Mouse (Mus musculus) forebrain, postnatal 0 days (tissue): ENCODE measurements around the gene Pigt. TPM values are rescaled to one million over a fixed set of nuclear protein-coding genes. Genes with fewer than 3 reads are reported as not detected.

Experiments used
- ATAC-seq: fragments of 200-750 bp; cut with Nextera tagmentation; 2 replicates; pipeline ENCODE4 v1.8.0; 2017; ENCODE audit warnings: mild to moderate bottlenecking, moderate library complexity
- DNase-seq: peaks from one replicate; pipeline ENCODE4 v3.0.0-alpha.2; 2015
- H3K27ac ChIP-seq: fragments of 300-500 bp; sonication (generic); 2 replicates; pipeline ENCODE4 v1.5.1; 2014; ENCODE audit warnings: low read depth, mild to moderate bottlenecking, antibody characterized with exemption, low read length, moderate library complexity, mixed read lengths
- H3K27me3 ChIP-seq: fragments of 300-500 bp; sonication (generic); 2 replicates; pipeline ENCODE4 v1.6.1; 2014; ENCODE audit warnings: mild to moderate bottlenecking, low read length, mixed read lengths; ENCODE audit not compliant: insufficient read depth
- H3K36me3 ChIP-seq: fragments of 300-500 bp; sonication (generic); 2 replicates; pipeline ENCODE4 v1.6.1; 2014; ENCODE audit warnings: mild to moderate bottlenecking, moderate library complexity; ENCODE audit not compliant: insufficient read depth
- H3K4me1 ChIP-seq: fragments of 300-500 bp; sonication (generic); 2 replicates; pipeline ENCODE4 v1.6.1; 2014; ENCODE audit warnings: antibody characterized with exemption; ENCODE audit not compliant: insufficient read depth
- H3K4me2 ChIP-seq: fragments of 300-500 bp; sonication (generic); 2 replicates; pipeline ENCODE4 v1.6.1; 2014; ENCODE audit warnings: low read depth, mild to moderate bottlenecking, moderate library complexity
- H3K4me3 ChIP-seq: fragments of 300-500 bp; sonication (generic); 2 replicates; pipeline ENCODE4 v1.5.1; 2014; ENCODE audit warnings: low read depth, low read length, mixed read lengths
- H3K9ac ChIP-seq: fragments of 300-500 bp; sonication (generic); 2 replicates; pipeline ENCODE4 v1.6.1; 2014; ENCODE audit warnings: mild to moderate bottlenecking
- H3K9me3 ChIP-seq: fragments of 300-500 bp; sonication (generic); 2 replicates; pipeline ENCODE4 v1.6.1; 2016; ENCODE audit warnings: low read length
- CTCF ChIP-seq: sonication (generic); IDR thresholded peaks from 2 replicates; pipeline ENCODE4 v1.5.1; 2016; ENCODE audit warnings: antibody characterized with exemption, control low read depth, low read depth
- WGBS: fragments of 180-500 bp; shearing (Covaris S2); extraction: QIAGEN DNeasy Blood & Tissue Kit; methylation state at CpG from one replicate; pipeline ENCODE4 v1.1.7; 2014; 5-methylcytosine and 5-hydroxymethylcytosine counted together
- polyA plus RNA-seq: library from polyadenylated mRNA; unstranded; fragments of >200 nt; fragmentation: Nextera tagmentation; extraction: Ambion mirVana; gene quantifications from 2 replicates; pipeline ENCODE4 v1.2.1, GENCODE M21; 2015
- total RNA-seq: library from RNA; depleted of rRNA; stranded (reverse); fragments of >200 nt; gene quantifications from 2 replicates; pipeline ENCODE4 v1.2.3, GENCODE M21; 2014

The Pigt gene
- total and polyA plus RNA-seq, 2 experiments from 2014 or later = 77.6 to 93.8 TPM

- peaks cover 23% of the 10 kb centered on the region for H3K36me3 ChIP-seq
- H3K4me3 ChIP-seq = peak within 1 kb of the TSS; percentile 97
- H3K27ac ChIP-seq = peak within 1 kb of the TSS; percentile 90
- peak within 1 kb of the TSS; percentile 60 for H3K4me2 ChIP-seq
- TF ChIP-seq CTCF = peak; percentile 85
- ATAC-seq (peak; percentile 99), DNase-seq (peak; percentile 98)
- no peaks in the 10 kb centered on the region for H3K27me3 ChIP-seq
- no peaks in the 10 kb centered on the region for H3K9me3 ChIP-seq
- under 1% methylated on average over 79 of the region's 79 CpGs for WGBS
- H3K9ac ChIP-seq = peak within 1 kb of the TSS; percentile 87
- peaks cover 7% of the 10 kb centered on the region for H3K4me1 ChIP-seq
Measured at GRCm38 (mm10) chr2:164460745-164461551, 36.4 kb upstream of the Pigt start, which contains the start of gene Gm20458. TSS of gene Gm20458 (plus strand) at chr2:164460967.

DNA sequence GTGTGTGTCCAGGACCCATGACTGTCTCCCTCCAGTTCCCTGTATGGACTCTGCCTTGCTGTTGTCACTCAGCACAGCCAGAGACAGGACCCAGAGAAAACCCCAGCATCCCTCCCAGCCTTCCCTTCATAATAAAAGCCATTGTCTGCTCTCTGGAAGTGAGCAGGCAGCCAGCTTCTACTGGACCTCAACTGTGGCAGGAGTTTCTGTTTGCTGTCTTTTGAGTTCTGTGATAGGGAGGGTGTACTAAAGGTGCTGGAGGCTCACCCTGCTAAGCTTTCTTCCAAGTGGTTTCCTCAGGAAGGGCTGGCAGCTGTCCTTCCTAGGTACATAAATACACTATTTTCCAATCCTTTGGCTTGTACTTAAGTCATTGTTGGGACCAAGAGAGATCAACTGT is 32.2 kb upstream of the Pigt start:
- Histone ChIP-seq H3K4me3 (no peak overlapping the region), H3K27me3 (no peaks in the 10 kb centered on the region), H3K27ac (no peak overlapping the region), H3K9ac (no peak overlapping the region), H3K4me2 (no peak overlapping the region), H3K36me3 (peaks cover 55% of the 10 kb centered on the region), H3K9me3 (no peaks in the 10 kb centered on the region), H3K4me1 (peaks cover 7% of the 10 kb centered on the region)
- TF ChIP-seq CTCF = no peak
- DNase-seq = no peak
- no peak for ATAC-seq

GRCm38 (mm10) chr2:164466787-164467186 is 30.5 kb upstream of the Pigt start:
- peaks cover 59% of the 10 kb centered on the region for H3K36me3 ChIP-seq
- no peaks in the 10 kb centered on the region for H3K9me3 ChIP-seq
- TF ChIP-seq CTCF = no peak
- no peak overlapping the region for H3K4me3 ChIP-seq
- ATAC-seq (no peak), DNase-seq (no peak)
- WGBS = 85% methylated on average over 5 of the region's 5 CpGs
- no peak overlapping the region for H3K4me2 ChIP-seq
- no peaks in the 10 kb centered on the region for H3K27me3 ChIP-seq
- peaks cover 5% of the 10 kb centered on the region for H3K4me1 ChIP-seq
- H3K9ac ChIP-seq = no peak overlapping the region
- H3K27ac ChIP-seq = no peak overlapping the region

DNA sequence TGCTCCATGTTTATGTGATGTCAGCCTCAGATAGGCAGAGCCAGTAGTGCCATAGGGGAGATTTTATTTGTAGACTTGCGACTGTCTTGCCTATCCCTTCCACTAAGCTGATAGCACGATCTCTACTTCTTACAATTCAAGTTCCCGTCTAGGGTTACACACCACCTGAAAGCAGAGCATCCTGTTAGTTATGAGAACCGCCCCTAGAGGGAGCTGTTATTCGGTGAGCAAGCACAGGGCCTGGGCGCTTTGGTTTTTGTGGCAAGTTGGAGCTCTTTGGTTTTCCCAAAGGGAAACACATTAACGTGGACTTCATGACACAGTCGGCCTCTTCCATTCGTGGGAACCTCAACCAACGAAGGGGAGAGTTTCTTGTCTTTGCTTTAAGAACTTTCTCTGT is 27.1 kb upstream of the Pigt start:
- H3K27ac ChIP-seq = no peak overlapping the region
- peaks cover 60% of the 10 kb centered on the region for H3K36me3 ChIP-seq
- H3K4me2 ChIP-seq = no peak overlapping the region
- H3K9ac ChIP-seq = no peak overlapping the region
- H3K4me1 ChIP-seq = no peaks in the 10 kb centered on the region
- H3K27me3 ChIP-seq = no peaks in the 10 kb centered on the region
- H3K9me3 ChIP-seq = no peaks in the 10 kb centered on the region
- H3K4me3 ChIP-seq = no peak overlapping the region
- peak; percentile 38 for DNase-seq
- TF ChIP-seq CTCF = peak; percentile 67
- no peak for ATAC-seq
- 27% methylated on average over 10 of the region's 10 CpGs for WGBS

GRCm38 (mm10) chr2:164473624-164474023 is 23.7 kb upstream of the Pigt start, which contains the start of gene Trp53tg5:
TSS of gene Trp53tg5 (minus strand) at chr2:164473724.
- Histone ChIP-seq H3K4me3 (no peak within 1 kb of the TSS), H3K27me3 (no peaks in the 10 kb centered on the region), H3K27ac (no peak within 1 kb of the TSS), H3K36me3 (peaks cover 58% of the 10 kb centered on the region), H3K9me3 (no peaks in the 10 kb centered on the region), H3K4me1 (no peaks in the 10 kb centered on the region), H3K4me2 (no peak within 1 kb of the TSS), H3K9ac (no peak within 1 kb of the TSS)
- ATAC-seq (no peak), DNase-seq (no peak)
- 87% methylated on average over 6 of the region's 6 CpGs for WGBS
- TF ChIP-seq CTCF = no peak

DNA sequence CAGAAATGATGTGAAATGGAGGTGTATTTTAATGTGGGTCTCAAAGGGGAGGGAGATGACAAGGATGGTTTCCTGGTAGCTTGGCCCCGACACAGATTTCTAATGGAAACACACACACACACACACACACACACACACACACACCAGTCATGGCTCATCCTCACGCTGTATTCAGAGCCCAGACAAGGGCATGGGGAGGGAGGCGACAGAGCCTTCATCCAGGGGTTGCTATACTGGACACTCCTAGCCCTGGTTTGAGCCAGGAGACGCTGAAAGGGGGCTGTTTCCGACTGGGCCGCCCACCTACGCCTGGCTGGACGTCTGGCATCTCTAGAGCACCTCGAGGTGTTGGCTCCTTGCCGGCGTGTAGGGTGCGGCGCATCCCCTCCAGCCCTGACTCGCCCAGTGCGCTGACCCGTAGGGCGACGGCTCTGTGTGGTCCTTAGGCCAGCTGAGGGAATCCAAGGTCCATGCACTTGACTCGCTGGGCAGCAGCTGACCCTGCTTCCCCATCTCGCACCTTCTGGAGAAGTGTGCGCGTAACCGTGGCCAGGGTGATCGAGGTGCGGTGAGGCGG is 11.6 kb upstream of the Pigt start, which contains the start of gene Dbndd2:
Dbndd2 (plus strand) TSS at position 426 of the 577 bp plus-strand sequence.
- no peak for TF ChIP-seq CTCF
- DNase-seq (peak; percentile 26), ATAC-seq (peak; percentile 47)

More for the DNA sequence above, 11.6 kb upstream of the Pigt start, which contains the start of gene Dbndd2:
- 1% methylated on average over 26 of the region's 26 CpGs for WGBS
- H3K27ac ChIP-seq = no peak within 1 kb of the TSS
- H3K9me3 ChIP-seq = no peaks in the 10 kb centered on the region
- H3K4me1 ChIP-seq = no peaks in the 10 kb centered on the region
- peaks cover 16% of the 10 kb centered on the region for H3K36me3 ChIP-seq
- no peaks in the 10 kb centered on the region; the same call in 1 of the 2 replicates for H3K27me3 ChIP-seq
- peak within 1 kb of the TSS; percentile 56 for H3K9ac ChIP-seq
- peak within 1 kb of the TSS; percentile 76 for H3K4me3 ChIP-seq
- H3K4me2 ChIP-seq = peak within 1 kb of the TSS; percentile 99
